Mouse (Mus musculus) embryo, embryonic 11.5 days (tissue): ENCODE measurements around the gene Slc17a8.
"Not testable (repeated sequence)": the region's sequence is repeated elsewhere in the genome, so short reads cannot be mapped to it uniquely, and the experiment has no call there.

Experiments used
- DNase-seq: peaks from one replicate; pipeline ENCODE4 v3.0.0-alpha.2; 2012; ENCODE audit warnings: low read depth, low spot score

Gene Slc17a8

GRCm38 (mm10) chr10:89592797-89593196 is 28.3 kb downstream of the Slc17a8 start:
- no peak for DNase-seq

GRCm38 (mm10) chr10:89589877-89590276 is 31.2 kb downstream of the Slc17a8 start:
- DNase-seq, result no peak

GRCm38 (mm10) chr10:89588708-89589107 is 32.3 kb downstream of the Slc17a8 start:
- no peak for DNase-seq

GRCm38 (mm10) chr10:89584709-89585108 is 36.3 kb downstream of the Slc17a8 start:
- no peak for DNase-seq

GRCm38 (mm10) chr10:89578801-89579200 is 42.3 kb downstream of the Slc17a8 start:
- no peak for DNase-seq

GRCm38 (mm10) chr10:89577666-89578065 is 43.4 kb downstream of the Slc17a8 start:
- DNase-seq, result no peak

GRCm38 (mm10) chr10:89573421-89573820 is 47.6 kb downstream of the Slc17a8 start:
- DNase-seq, result no peak

- DNase-seq, result no peak
Measured at GRCm38 (mm10) chr10:89572946-89573345, 48.1 kb downstream of the Slc17a8 start.

- no peak for DNase-seq
Measured at GRCm38 (mm10) chr10:89567391-89567790, 53.7 kb downstream of the Slc17a8 start.

GRCm38 (mm10) chr10:89565301-89566022 is 55.6 kb downstream of the Slc17a8 start:
- DNase-seq, result no peak

- DNase-seq, result no peak
Measured at GRCm38 (mm10) chr10:89562113-89562512, 58.9 kb downstream of the Slc17a8 start.

- no peak for DNase-seq
Measured at GRCm38 (mm10) chr10:89559351-89559750, 61.7 kb downstream of the Slc17a8 start.

- DNase-seq, result not testable (repeated sequence)
Measured at GRCm38 (mm10) chr10:89554885-89555284, 66.2 kb downstream of the Slc17a8 start.

- not testable (repeated sequence) for DNase-seq
Measured at GRCm38 (mm10) chr10:89553855-89554254, 67.2 kb downstream of the Slc17a8 start.

GRCm38 (mm10) chr10:89553015-89553414 is 68.0 kb downstream of the Slc17a8 start:
- no peak for DNase-seq

GRCm38 (mm10) chr10:89551657-89552056 is 69.4 kb downstream of the Slc17a8 start:
- DNase-seq, result no peak

GRCm38 (mm10) chr10:89548028-89548427 is 73.0 kb downstream of the Slc17a8 start:
- no peak for DNase-seq

GRCm38 (mm10) chr10:89546989-89547388 is 74.1 kb downstream of the Slc17a8 start:
- DNase-seq, result no peak

GRCm38 (mm10) chr10:89543867-89544266 is 77.2 kb downstream of the Slc17a8 start:
- no peak for DNase-seq

GRCm38 (mm10) chr10:89542321-89542720 is 78.7 kb downstream of the Slc17a8 start:
- no peak for DNase-seq

GRCm38 (mm10) chr10:89532929-89533727 is 87.9 kb downstream of the Slc17a8 start, which contains the start of gene Nr1h4:
Gene Nr1h4 (minus strand): TSS chr10:89533585.
- no peak for DNase-seq

- no peak for DNase-seq
Measured at GRCm38 (mm10) chr10:89532451-89532850, 88.6 kb downstream of the Slc17a8 start.

- no peak for DNase-seq
Measured at GRCm38 (mm10) chr10:89531976-89532375, 89.1 kb downstream of the Slc17a8 start.
